Mouse (Mus musculus): Measurements from ENCODE around the gene Pex13.
A peak's percentile ranks its signal among the peaks of the same experiment; 100 is the strongest.
"Not testable (repeated sequence)": the region's sequence is repeated elsewhere in the genome, so short reads cannot be mapped to it uniquely, and the experiment has no call there.

Pex13 gene

GRCm38 (mm10) chr11:23634573-23634972 lies 31.2 kb downstream of the Pex13 start:
- no peak for DNase-seq

DNA sequence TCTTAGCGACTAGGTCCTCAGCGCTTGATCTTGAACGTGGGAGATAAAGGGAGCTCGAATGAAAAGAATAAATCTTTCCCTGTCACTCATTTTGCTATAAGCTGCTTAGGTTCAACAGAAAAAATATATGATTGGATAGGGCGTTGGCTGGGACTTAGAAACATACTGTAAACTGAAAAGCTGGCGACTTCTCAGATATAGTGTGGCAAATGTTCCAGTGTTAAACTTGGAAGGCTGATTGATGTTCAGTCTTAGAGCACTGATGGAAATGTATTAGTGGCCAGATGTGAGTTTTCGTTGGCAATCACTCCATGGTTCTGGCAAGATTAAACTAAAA lies 31.9 kb downstream of the Pex13 start:
- no peak for DNase-seq

- DNase-seq: peak; percentile 72 to 73
These were observed 32.5 kb downstream of the Pex13 start, which contains the start of gene 0610010F05Rik for GRCm38 (mm10) chr11:23632945-23633878. Gene 0610010F05Rik, minus strand, starts transcription at chr11:23633639.

- no peak for DNase-seq
These were observed 35.1 kb downstream of the Pex13 start for GRCm38 (mm10) chr11:23630664-23631063.

GRCm38 (mm10) chr11:23618995-23619394 lies 46.8 kb downstream of the Pex13 start:
- DNase-seq: no peak

DNA sequence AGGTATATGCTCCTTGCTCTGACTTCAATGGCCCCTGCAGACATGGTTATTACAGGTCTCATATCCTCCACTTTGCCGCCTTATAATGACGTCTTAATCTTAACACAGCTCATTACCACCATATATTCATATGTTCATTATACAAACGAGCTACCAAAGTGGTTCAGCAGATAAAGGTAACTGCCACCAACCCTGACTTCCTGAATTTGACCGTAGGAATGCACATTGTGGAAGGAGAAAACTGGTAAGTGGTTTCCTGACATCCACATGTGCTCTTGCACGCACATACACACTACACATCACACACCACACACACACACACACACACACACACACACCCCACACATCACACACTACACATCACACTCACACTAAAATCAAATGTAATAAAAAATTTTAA lies 51.2 kb downstream of the Pex13 start:
- no peak for DNase-seq

- DNase-seq: not testable (repeated sequence)
These were observed 58.5 kb downstream of the Pex13 start for GRCm38 (mm10) chr11:23607291-23607690.
